Comparison of ENCODE assay signal across 12 mouse cellular contexts in the genomic region with DNA sequence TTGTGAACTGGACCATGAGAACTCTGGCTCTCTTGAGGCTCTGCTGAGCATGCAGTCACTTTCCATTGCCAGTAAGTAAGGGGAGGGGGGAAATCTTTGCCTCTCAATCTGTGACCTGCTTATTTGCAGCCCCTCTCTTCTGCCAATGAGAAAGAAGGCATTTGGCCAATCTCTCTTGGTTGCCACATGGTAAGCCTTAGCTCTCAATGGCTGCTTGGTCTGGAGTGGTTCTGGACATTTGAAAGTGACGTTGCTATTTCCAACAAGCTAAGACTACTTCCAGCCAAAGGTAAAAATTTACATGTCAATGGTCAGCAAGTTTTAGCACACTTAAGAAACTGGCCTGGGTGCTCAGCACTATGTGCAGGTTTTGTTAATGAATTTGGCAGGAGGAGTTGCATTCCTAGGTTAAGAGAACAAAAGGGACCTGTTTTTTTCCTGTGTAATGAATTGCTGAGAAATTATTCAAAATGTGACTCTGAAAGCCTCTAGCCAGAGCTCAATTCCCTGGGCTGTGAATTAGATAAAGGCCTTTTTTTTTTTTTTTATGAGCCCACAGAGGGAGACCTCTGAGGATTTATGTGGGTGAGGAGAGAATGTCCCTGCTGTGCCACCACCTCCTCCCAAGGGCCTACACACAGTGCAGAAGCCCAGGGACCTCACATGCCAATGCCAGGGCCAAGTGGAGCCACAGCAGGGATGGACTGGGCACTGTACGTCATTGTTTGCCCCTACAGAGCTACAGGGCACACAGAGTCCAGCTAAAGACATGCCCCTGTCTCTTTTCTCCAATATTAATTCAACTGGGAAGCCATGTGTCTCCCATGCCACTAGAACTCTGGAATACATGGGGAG.
A peak's percentile ranks its signal among the peaks of the same experiment; 100 is the strongest.
DNase-seq lines count a peak whose midpoint lies in the region; ATAC-seq lines count a peak whose summit lies in the region.
"Had no signal": no experiment of that assay in that cellular context is flagged by ENCODE, and none has a peak within 500 bp of the region (broad histone marks: within the 10 kb centered on the region; RNA-seq: fewer than 3 reads in every experiment).

No protein-coding gene starts in this region.

- WGBS in heart, embryonic 11.5 days (ENCODE audit: insufficient replicate concordance) = 70% methylated on average over 2 of the region's 2 CpGs
- WGBS in midbrain, embryonic 15.5 days = 42% methylated on average over 2 of the region's 2 CpGs
- WGBS in midbrain, embryonic 13.5 days = 58% methylated on average over 2 of the region's 2 CpGs
- WGBS in forebrain, embryonic 16.5 days = 16% methylated on average over 2 of the region's 2 CpGs

- H3K4me3 ChIP-seq in heart, embryonic 11.5 days (ENCODE audit: low read depth, low read length) = no peak overlapping the region
- H3K4me3 ChIP-seq in midbrain, embryonic 15.5 days = no peak overlapping the region
- H3K4me3 ChIP-seq in midbrain, embryonic 13.5 days (replicated peaks) = no peak overlapping the region
- H3K4me3 ChIP-seq in forebrain, embryonic 16.5 days (replicated peaks; ENCODE audit: low read length) = no peak overlapping the region
- H3K4me3 ChIP-seq: erythroblast, embryonic 14.5 days; liver, embryonic 15.5 days; midbrain, embryonic 12.5 days had no signal

- no peak overlapping the region for H3K4me2 ChIP-seq in heart, embryonic 11.5 days
- no peak overlapping the region for H3K4me2 ChIP-seq in midbrain, embryonic 15.5 days
- H3K4me2 ChIP-seq in midbrain, embryonic 13.5 days (replicated peaks) = no peak overlapping the region
- no peak overlapping the region for H3K4me2 ChIP-seq in forebrain, embryonic 16.5 days (ENCODE audit: low read length)
- H3K4me2 ChIP-seq: liver, embryonic 15.5 days; midbrain, embryonic 12.5 days had no signal

- no peak for ATAC-seq in heart, embryonic 11.5 days (replicated peaks; ENCODE audit: insufficient number of reproducible peaks, low FRiP score, low TSS enrichment)
- ATAC-seq in midbrain, embryonic 15.5 days (replicated peaks) = 0 out of 2 replicates have a peak, but pooled peaks have one; percentile 42
- no peak for ATAC-seq in midbrain, embryonic 13.5 days
- ATAC-seq in forebrain, embryonic 16.5 days = peak; percentile 92

- H3K36me3 ChIP-seq in heart, embryonic 11.5 days (ENCODE audit: control insufficient read depth, insufficient read depth, low read length) = no peaks in the 10 kb centered on the region
- no peaks in the 10 kb centered on the region for H3K36me3 ChIP-seq in midbrain, embryonic 15.5 days (replicated peaks)
- H3K36me3 ChIP-seq in midbrain, embryonic 13.5 days = 0 out of 2 replicates have a peak, but pooled peaks cover 2% of the 10 kb centered on the region
- no peaks in the 10 kb centered on the region for H3K36me3 ChIP-seq in forebrain, embryonic 16.5 days (ENCODE audit: control insufficient read depth, insufficient read depth)
- H3K36me3 ChIP-seq: liver, embryonic 15.5 days; midbrain, embryonic 12.5 days had no signal

- DNase-seq in heart, adult 11 months = peak; percentile 74
- DNase-seq in left cerebral cortex, postnatal 4 days = peak; percentile 60
- DNase-seq in urinary bladder, postnatal 10 days (ENCODE audit: low spot score) = no peak
- DNase-seq in heart, adult 9 months (ENCODE audit: low spot score in 2 of 2) = no peak
- DNase-seq: thymus, postnatal 25 days had no signal

- no peaks in the 10 kb centered on the region; the same call in 1 of the 2 replicates for H3K27me3 ChIP-seq in heart, embryonic 11.5 days (ENCODE audit: control insufficient read depth, insufficient read depth, low read length)
- H3K27me3 ChIP-seq in midbrain, embryonic 15.5 days (replicated peaks) = no peaks in the 10 kb centered on the region
- no peaks in the 10 kb centered on the region for H3K27me3 ChIP-seq in midbrain, embryonic 13.5 days
- no peaks in the 10 kb centered on the region for H3K27me3 ChIP-seq in forebrain, embryonic 16.5 days (replicated peaks; ENCODE audit: control insufficient read depth, insufficient read depth, low read length)
- H3K27me3 ChIP-seq: liver, embryonic 15.5 days; midbrain, embryonic 12.5 days had no signal

- no peaks in the 10 kb centered on the region for H3K4me1 ChIP-seq in heart, embryonic 11.5 days (ENCODE audit: control insufficient read depth, insufficient read depth, low read length)
- no peaks in the 10 kb centered on the region for H3K4me1 ChIP-seq in midbrain, embryonic 15.5 days
- no peaks in the 10 kb centered on the region for H3K4me1 ChIP-seq in midbrain, embryonic 13.5 days (replicated peaks)
- H3K4me1 ChIP-seq in forebrain, embryonic 16.5 days (replicated peaks; ENCODE audit: control insufficient read depth, insufficient read depth, low read length) = peaks cover 9% of the 10 kb centered on the region; the same call in 1 of the 2 replicates
- H3K4me1 ChIP-seq: liver, embryonic 15.5 days had no signal

- intact Hi-C loops in left cerebral cortex, postnatal 4 days (cut with DNase I) = no loop called here

- no peak overlapping the region for H3K9ac ChIP-seq in heart, embryonic 11.5 days (ENCODE audit: low read depth, low read length)
- no peak overlapping the region for H3K9ac ChIP-seq in midbrain, embryonic 15.5 days
- no peak overlapping the region for H3K9ac ChIP-seq in midbrain, embryonic 13.5 days (replicated peaks)
- no peak overlapping the region for H3K9ac ChIP-seq in forebrain, embryonic 16.5 days (replicated peaks; ENCODE audit: low read depth, low read length)
- H3K9ac ChIP-seq: liver, embryonic 15.5 days; midbrain, embryonic 12.5 days had no signal

- 0 out of 2 replicates have a peak, but pooled peaks cover 2% of the 10 kb centered on the region for H3K9me3 ChIP-seq in heart, embryonic 11.5 days (replicated peaks; ENCODE audit: control insufficient read depth, low read length)
- no peaks in the 10 kb centered on the region for H3K9me3 ChIP-seq in midbrain, embryonic 15.5 days
- no peaks in the 10 kb centered on the region for H3K9me3 ChIP-seq in midbrain, embryonic 13.5 days
- H3K9me3 ChIP-seq in forebrain, embryonic 16.5 days (ENCODE audit: control insufficient read depth, low read length) = no peaks in the 10 kb centered on the region
- H3K9me3 ChIP-seq: liver, embryonic 15.5 days; midbrain, embryonic 12.5 days had no signal

- no peak overlapping the region for H3K27ac ChIP-seq in heart, embryonic 11.5 days (ENCODE audit: low read depth, low read length)
- no peak overlapping the region for H3K27ac ChIP-seq in midbrain, embryonic 15.5 days
- no peak overlapping the region for H3K27ac ChIP-seq in midbrain, embryonic 13.5 days
- peak overlapping the region; percentile 37; the same call in 1 of the 2 replicates for H3K27ac ChIP-seq in forebrain, embryonic 16.5 days (ENCODE audit: low read length)
- H3K27ac ChIP-seq: liver, embryonic 15.5 days; midbrain, embryonic 12.5 days had no signal

Comparison
In these comparisons a context has a peak if more than half of its experiments do, and no peak if none do; other contexts are left out.
1. DNase-seq: peak in heart, adult 11 months (single experiment) and left cerebral cortex, postnatal 4 days (single experiment); none in urinary bladder, postnatal 10 days (single experiment) and heart, adult 9 months (0 of 2).
2. ATAC-seq: peak in midbrain, embryonic 15.5 days (single experiment) and forebrain, embryonic 16.5 days (single experiment); none in heart, embryonic 11.5 days (single experiment) and midbrain, embryonic 13.5 days (single experiment).